Mouse (Mus musculus): ENCODE measurements around the gene Gtf2f1.

The Gtf2f1 gene

GRCm38 (mm10) chr17:57001228-57001627 is 9.9 kb downstream of the Gtf2f1 start:
- DNase-seq: no peak

- DNase-seq: no peak
Observed at GRCm38 (mm10) chr17:56999968-57000609, 11.0 kb downstream of the Gtf2f1 start, which contains the start of gene Pspn. Gene Pspn, minus strand, starts transcription at chr17:57000018.

- no peak for DNase-seq
Observed at GRCm38 (mm10) chr17:56999414-56999813, 11.7 kb downstream of the Gtf2f1 start.

DNA sequence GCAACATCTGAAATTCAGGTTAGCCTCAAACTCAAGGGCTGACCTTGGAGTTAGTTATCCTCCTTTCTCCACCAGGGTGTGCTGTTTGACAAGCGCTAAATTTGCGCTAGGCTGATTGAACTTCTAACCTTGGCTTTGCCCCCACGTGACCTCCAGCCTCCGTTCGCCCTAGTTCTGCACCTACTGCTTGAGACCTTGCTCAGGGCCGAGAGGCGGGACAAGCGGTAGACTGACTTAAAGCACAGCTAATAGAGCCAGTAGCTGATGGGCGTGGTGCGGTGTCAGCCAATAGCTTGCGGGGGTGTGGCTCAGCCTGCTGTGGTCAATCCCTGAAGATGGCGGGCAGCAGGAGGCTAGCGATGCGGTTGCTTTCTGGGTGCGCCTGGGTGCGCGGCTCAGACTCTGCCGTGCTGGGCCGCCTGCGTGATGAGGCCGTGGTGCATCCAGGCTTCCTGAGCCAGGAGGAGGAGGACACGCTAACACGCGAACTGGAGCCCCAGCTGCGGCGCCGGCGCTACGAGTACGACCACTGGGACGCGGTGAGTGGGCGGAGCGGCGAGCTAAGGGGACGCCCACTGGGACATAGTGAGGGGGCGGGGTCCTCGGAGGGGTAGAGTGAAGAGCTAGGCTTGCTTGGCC is 13.9 kb downstream of the Gtf2f1 start, which contains the start of gene Alkbh7:
Gene Alkbh7 (plus strand): TSS at position 311 of the 639 bp plus-strand sequence.
- peak; percentile 94 for DNase-seq

DNA sequence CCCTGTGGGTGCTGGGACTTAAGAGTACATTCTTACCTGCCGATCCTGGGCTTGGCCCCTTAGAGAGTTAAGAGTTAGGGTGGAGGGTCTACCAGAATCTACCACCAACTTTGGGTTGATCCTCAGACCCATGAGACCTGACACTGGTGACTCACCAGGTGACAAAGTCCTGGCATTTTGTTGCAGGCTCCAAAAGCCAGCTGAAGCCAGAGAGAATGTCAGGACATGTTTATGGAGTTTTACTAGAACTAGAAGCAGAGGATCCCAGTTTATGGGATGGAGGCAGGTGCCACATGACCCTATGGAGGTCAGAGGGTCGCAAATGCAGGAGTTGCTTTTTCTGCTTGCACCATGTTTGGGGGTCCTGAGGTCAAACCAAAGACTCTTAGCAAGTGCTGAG is 14.6 kb downstream of the Gtf2f1 start:
- DNase-seq: no peak

GRCm38 (mm10) chr17:56995046-56995445 is 16.0 kb downstream of the Gtf2f1 start:
- no peak for DNase-seq

DNA sequence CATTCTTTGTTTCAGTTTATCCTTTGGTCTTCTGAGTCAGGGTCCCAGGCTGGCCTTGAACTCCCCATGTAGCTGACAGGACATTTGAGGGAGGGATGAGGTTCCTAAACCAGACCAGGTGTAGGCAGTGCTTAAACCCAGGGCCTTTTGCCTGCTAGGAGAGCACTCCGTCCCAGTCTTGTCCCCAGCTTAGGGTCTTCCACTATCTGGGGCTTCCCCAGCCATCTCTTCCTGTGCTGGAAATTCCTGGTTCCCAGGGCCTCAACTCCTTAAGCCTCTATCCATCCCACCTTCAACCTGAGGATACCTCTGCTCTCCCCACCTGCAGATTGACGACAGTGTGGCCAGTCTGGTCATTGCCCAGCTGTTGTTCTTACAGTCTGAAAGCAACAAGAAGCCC is 20.1 kb downstream of the Gtf2f1 start:
- DNase-seq: no peak

DNA sequence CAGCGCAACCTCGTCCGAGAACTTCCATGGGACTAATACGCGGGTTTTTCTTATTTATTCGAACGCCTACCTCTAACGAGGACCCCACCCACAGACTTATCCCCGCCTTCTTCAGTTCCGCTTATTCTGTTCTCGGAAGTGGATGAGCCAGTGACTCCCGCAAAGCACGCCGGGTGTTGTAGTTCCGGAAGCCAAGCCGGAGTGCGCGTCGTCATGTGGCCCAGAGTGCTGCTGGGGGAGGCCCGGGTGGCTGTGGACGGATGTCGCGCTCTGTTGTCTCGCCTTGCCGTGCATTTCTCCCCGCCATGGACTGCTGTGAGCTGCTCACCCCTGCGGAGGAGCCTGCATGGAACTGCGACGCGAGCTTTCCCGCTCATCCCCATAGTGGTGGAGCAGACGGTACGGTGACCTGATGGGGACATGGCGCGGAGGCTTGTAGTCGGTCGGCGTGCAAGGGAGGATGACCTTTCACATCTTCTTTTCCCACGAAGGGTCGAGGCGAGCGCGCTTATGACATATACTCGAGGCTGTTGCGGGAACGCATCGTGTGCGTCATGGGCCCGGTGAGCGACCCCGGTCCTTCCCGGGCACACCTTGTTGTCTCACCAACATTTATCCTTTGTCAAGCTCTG is 20.9 kb downstream of the Gtf2f1 start, which contains the start of gene Clpp:
Gene Clpp (plus strand): TSS at position 191 of the 632 bp plus-strand sequence.
- peak; percentile 93 for DNase-seq

DNA sequence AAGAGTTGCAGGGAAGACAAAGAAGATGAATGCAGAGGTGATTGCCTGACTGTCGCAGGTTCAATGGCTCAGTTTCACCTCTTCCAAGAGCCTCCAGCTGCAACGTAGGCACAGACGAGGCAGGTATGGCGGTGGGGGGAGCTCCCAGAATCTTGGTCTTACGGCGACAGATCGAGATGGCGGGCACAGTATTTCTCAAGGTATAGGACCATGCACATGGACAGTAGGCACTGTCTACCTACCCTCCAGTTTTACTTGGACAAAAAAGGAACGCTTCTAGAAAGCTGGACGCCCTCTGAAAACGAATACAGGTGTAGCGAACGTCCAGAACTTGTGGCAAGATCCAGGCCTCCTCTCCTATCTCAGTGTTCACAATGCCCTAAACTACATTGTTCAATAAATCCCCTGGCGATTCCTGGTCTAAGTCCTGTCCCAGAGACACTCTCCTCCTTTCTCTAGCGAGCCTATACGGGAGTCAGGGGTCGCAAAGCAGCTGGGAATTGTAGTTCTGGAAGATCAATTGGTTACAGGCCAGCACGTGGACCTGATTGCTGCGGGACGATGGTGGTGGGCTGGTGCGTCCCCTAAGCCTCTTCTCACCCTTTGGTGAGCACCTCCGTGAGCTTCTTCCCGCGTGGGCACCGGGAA is 21.5 kb downstream of the Gtf2f1 start:
- no peak for DNase-seq

- DNase-seq: no peak
Observed at GRCm38 (mm10) chr17:56988921-56989430, 22.1 kb downstream of the Gtf2f1 start.

- no peak for DNase-seq
Observed at GRCm38 (mm10) chr17:56988441-56988840, 22.6 kb downstream of the Gtf2f1 start.

DNA sequence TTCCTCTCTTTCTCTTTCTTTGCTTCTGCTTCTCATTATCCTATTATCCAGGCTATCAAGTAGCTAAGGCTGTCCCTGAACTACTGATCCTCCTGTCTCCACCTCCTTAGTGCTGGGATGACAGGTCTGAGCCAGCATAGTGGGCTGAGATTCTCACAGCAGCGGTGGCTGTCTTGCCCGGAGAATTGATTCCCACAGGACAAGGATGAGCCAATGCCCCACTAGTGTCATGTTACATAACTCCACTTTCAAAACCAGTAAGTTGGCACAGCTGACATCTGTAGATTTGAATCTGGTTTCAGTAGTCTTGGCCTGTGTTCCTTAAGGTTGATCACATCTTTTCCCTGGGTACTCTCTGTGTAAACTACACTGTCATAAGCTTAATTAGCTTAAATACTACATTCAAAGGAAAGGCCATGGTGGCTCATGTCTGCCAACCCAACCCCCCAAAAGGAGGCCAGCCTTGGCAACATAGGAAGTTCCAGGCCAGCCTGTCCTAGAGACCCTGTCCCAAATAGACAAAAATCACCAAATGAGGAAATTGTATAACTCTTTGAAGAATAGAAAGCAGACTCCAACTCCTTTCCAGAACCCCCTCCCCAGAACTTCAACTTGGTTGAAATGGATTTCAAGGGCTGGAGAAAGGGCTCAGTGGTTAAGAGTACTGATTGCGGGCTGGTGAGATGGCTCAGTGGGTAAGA is 24.8 kb downstream of the Gtf2f1 start:
- no peak for DNase-seq

- no peak for DNase-seq
Observed at GRCm38 (mm10) chr17:56985656-56986055, 25.4 kb downstream of the Gtf2f1 start.

DNA sequence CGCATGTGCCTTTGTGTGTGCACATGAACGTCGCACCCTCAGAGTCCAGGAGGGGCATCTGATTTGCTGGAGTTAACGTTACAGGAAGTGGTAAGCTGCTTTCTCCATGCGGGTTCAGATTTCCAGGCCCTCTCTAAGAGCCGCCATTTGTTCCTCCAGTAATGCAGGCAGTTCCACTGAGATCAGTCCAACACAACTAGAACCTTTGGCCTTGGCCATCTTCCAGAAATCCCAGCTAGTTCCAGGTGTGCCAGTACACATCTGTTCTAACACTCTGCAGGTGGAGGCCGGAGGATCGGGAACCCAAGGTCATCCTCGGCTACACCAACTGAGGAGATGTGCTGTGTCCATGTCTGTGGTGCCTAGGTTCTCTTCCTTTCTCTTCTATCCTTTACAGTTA is 26.2 kb downstream of the Gtf2f1 start:
- DNase-seq: no peak

GRCm38 (mm10) chr17:56982013-56982412 is 29.1 kb downstream of the Gtf2f1 start, which contains the start of gene Acer1:
Gene Acer1, minus strand, starts transcription at chr17:56982126.
- DNase-seq: no peak

DNA sequence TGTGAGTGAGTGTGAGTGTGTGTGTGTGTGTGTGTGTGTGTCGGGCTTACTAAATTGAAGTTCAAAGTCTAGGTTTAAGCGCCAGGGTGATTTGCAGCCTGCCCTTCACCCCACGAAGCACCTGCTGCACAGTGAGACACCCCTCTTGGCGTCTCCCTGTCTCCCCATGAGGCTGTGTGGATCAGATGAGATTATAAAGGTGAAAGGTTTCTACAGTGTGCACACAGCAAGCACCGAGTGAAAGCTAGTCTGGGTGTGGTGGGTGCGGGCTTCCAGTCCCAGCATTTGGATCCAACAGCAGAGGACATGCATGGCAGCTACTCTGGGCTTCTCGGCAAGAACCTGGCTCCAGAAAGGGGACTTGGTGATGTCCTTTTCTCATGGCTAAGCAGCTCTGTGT is 30.0 kb downstream of the Gtf2f1 start:
- DNase-seq: no peak

DNA sequence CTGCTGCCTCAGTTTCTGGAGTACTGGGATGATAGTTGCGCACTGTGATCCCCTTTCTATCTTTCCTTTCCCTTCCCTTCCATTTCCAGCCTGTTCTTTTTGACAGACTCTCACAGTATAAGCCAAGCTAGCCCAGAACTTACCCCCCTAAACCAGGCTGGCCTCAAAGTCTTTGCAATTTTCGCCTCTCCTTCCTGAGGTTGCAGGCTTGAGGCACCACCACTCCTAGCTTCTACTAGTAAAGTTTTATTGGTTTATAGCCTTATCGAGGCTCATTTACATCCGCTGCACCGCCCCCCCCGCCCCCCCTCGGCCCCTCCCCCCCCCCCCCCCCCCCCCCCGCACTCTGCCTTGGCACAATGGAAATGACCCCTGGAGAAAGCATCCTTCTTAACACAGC is 31.6 kb downstream of the Gtf2f1 start:
- no peak for DNase-seq

DNA sequence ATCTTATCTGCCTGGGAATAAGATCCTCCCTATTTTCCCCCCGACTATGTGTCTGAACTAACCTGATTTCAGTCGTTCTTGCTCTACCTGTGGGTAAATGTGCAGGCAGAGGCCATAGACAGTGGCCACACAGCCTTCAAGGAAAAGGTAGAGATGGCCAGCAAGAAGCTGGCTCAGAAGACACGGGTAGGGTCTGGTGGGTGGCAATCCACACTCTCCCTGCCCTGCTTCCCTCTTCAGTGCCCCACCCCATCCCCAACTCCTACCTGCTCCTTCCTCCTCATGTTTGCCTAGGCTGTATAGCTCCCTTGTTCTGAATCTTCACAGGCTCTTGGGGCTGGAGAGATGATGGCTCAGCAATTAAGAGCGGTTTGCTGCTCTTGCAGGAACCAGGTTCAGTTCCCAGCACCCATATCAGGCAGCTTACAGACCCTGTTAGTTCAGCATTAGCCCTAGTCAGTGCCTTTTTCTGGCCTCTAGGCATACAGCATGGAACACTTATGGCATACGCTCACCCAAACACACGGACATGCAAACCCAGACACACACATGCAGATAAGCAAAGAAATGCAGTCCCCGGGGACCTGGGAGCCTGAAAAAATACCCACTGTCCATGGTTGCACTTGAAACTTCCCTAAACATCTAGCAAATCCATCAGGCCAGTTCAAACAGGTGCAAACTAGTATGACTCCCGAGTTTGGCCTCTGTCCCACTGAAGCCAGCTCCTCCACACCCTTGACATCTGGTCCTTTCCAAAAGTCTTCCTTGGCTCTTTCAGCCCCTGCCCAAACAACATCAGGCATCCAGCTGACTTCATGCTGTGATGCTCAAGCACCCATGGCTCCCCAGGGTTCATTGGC is 34.3 kb downstream of the Gtf2f1 start:
- DNase-seq: no peak

DNA sequence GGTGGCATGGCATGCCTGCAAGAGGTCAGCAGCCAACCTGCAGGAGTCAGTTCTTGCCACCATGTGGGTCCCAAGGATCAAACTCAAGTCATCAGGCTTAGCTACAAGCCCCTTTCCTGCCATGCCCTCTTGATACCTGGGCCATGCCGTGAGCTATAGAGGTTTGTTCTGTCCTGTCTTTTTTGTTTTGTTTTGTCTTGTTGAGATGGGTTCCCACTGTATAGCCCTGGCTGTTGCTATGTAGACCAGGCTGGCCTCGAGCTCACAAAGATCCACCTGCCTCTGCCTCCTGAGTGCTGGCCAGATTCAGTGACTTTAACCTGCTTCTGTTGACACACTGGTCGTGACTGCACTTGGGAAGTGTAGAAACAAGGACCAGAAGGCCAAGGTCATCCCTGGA is 35.7 kb downstream of the Gtf2f1 start:
- DNase-seq: no peak

GRCm38 (mm10) chr17:56974708-56975240 is 36.3 kb downstream of the Gtf2f1 start:
- no peak for DNase-seq

GRCm38 (mm10) chr17:56973956-56974707 is 37.0 kb downstream of the Gtf2f1 start:
- DNase-seq: no peak

All from right cerebral cortex, postnatal 25 days (tissue).